Mouse (Mus musculus): ENCODE measurements around the gene Dcst1. TPM values are rescaled to one million over a fixed set of nuclear protein-coding genes. Genes with fewer than 3 reads are reported as not detected.

Gene Dcst1
- polyA plus RNA-seq (2012; rRNA removed), result 0.30 and 0.32 TPM in 2 replicates

DNA sequence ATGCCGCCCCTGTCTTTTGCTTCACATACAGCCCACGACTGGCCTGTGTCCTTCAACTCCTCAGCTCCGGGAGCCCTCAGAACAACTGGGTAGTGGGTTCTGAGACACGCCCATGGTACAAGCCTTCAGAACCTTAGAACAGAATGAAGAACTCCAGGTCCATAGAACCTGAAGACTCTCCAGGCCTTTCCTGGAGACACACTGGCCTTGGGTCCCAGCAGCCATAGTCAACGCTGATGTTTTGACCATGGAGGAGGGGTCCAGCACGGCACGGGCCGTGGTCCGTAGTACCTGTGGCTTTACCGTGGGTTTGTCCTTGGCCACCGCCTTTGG lies at the start of gene Dcst1:
TSS of gene Dcst1 (minus strand) at position 101 of the 333 bp plus-strand sequence.

DNA sequence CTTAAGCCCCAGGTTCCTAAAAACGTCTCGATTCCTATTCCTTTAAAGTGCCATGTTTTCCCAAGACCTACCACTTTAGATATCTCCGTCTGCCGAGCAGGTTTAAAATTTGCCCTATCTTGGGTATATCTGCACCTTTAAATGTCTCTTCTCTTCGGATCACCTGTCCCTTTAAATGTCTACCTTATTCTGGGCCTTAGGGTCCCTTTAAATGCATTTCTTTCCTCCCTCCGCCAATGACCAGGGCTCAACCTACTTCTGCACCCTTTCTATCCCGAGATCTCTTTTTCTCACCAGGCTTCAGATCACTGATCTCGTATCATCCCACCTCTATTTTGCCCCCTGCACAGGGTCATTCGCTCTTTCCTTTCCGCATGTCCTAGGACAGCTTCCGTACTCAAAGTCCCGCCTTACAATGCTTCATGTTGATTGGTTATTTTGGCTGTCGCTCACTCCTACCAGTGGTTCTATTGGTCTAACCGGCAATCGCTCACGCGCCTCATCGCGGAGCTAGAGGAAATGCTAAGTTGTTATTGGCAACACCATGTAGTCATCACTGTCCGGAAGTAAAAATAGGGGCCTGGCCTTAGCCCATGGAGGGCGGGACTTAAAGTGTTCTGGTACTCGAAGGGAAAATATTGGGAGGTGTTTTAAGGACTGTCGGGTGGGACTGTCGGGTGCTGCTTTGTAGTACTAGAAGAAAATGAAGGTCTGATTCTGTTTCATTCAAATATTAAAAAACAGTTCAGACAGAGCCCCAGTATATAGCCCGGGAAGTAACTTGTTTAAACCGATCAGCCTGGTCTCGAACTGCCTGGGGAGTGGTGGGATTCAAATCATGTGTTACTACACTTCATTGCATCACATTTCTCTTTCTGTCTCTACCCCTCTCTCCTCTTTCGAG lies 46.7 kb upstream of the Dcst1 start, which contains the start of gene Flad1:
TSS of gene Flad1 (minus strand) at position 381 of the 904 bp plus-strand sequence.

DNA sequence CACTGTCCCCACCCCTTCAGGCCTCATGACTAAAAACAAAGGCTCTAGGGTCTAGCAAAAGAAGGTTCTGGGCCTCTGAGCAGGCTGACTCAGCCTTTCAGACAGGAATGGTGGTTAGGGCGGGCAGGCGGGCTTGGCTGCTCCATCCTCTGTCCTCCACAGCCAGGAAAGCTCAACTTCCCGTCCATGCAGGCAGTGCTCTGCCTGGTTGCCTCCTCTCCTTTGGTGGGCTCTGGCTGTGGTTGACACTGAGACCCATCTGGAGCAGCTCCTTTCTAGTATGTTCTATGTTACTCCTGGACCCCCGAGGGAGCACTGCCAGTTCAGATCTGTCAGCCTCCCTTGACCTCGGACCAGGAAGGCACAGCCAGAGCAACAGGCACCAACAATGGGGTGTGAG lies 37.6 kb upstream of the Dcst1 start, which contains the start of gene Lenep:
TSS of gene Lenep (minus strand) at position 101 of the 400 bp plus-strand sequence.

DNA sequence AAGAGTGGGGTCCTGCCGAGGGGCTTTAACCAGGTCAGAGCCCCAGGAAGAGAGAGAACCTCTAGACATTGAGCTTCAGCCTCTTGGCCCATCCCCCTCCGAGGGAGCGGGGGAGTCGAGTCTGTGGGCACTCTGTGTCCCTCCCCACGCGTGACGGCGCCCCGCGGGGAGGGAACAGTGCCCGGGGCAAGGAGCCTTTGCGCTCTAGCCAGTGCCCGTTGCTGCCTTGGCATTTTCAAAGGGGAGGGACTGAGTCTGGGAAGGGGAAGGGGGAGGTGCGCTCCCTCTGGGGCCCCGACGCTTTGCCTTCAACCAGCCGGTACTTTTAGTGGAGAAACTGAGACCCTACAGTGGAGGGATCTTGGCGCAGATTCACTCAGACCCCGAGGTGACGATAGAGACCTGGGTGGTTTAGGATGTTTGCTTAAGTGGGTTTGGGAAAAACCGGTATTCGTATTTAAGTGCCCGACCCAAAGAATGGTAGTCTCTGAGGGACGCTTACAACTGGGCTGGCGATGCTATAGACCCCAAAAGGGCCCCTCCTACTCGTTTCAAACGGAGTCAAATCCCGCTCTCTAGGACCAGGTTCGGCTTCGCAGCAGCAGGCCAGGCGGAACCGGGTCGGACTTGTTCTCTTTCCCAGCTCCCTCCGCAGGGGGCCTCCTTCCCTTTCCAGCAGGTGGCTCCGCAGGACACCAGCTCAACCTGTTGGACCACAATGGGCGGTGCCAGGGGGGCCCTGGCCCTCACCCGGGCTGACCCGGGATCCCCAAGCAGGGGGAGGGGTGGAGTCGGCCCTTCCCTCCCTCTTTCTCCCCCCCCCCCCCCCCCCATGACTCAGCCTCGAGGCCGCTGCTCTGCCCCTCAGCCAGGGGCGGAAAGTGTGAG lies 29.2 kb upstream of the Dcst1 start, which contains the start of gene Zbtb7b:
TSS of gene Zbtb7b (minus strand) at position 771 of the 888 bp plus-strand sequence.

DNA sequence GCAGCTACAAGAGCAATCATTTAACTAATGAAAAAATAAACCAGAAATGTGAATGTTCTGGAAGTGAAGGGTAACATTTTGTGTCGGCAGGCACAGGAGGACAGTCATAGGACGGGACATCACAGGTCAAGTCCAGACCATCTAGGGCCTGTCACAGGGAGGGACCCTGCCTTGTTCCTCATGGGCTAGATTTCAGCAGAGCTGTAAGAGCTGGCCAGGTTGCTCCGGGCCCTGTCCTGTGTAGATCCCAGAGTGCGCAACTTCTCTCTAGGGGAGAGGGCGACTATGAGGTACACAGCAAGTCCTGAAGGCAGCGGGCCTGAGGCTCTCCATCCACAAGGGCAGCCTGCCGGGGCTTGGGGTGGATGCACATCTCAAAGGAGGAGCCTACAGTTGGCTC lies 3.4 kb downstream of the Dcst1 start, which contains the start of gene Dcst2:
TSS of gene Dcst2 (plus strand) at position 301 of the 400 bp plus-strand sequence.

DNA sequence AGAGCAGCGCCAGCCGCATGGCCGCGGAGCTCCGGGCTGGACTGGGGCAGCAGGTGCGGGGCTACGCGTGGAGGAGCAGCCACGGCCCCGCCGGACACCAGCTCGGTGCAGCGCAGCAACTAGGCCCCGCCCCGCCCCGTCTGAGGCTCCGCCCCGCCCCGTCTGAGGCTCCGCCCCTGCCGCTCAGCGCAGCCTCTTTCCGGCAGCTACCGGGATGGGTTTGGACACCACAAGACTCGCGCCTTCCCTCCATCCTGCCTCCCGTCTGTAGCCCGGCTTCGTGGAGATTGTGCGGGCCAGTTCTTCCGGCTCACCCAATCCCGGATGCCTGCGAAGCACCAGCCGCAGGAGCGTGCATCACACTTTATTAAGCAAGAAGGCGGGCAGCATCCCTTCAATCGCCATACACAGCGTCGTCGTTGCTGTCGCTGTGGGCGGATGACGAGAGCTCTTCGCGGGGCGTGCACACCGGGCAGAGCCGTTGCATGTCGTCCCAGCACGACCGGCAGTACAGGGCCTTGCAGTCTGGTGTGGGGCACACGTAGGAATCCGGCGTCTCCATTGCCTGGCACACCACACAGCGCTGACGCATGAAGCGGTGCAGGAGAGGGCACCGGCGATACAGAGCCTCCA lies 15.1 kb downstream of the Dcst1 start, which contains the start of gene Adam15:
TSS of gene Adam15 (minus strand) at position 128 of the 633 bp plus-strand sequence.

DNA sequence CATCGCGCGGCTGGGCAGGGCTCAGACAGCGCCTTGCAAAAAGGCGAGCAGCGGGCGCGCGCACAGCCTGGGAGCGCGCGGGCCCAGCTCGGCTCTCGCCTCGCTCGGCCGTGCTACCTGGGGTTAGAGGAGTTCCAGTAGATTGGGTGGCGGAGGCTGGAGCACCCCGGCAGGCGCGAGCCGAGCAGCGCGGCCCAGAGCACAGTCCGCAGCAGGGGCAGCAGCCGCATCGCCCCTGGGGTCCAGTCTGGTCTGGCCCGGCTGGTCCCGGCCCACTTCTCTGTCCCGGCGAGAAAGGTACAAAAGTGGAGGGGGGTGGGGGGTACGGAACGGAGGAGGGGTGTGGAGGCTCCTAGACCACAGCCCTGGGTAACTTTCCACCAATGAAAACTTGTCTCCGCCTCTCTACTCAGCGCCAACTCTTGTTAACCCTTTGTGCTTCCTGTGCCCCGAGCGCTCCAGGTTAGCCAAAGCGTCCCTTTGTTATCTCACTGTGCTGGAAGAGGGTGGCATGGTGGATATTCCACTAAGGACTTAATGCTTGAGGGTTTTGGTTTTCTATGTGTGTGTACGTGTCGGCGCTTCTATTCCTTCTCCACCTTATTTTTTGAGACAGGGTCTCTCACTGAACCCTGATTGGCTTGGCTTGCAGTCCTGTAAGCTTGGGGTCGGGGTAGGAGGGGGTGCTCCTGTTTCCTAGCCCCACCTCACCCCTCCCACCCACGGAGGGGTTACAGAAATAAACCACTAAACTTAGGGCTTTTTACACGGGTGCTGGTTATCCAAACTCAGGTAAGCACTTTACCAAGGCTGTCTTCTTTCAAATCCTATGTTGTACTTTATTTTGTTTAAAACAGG lies 27.1 kb downstream of the Dcst1 start, which contains the start of gene Efna4:
TSS of gene Efna4 (minus strand) at position 308 of the 858 bp plus-strand sequence.

DNA sequence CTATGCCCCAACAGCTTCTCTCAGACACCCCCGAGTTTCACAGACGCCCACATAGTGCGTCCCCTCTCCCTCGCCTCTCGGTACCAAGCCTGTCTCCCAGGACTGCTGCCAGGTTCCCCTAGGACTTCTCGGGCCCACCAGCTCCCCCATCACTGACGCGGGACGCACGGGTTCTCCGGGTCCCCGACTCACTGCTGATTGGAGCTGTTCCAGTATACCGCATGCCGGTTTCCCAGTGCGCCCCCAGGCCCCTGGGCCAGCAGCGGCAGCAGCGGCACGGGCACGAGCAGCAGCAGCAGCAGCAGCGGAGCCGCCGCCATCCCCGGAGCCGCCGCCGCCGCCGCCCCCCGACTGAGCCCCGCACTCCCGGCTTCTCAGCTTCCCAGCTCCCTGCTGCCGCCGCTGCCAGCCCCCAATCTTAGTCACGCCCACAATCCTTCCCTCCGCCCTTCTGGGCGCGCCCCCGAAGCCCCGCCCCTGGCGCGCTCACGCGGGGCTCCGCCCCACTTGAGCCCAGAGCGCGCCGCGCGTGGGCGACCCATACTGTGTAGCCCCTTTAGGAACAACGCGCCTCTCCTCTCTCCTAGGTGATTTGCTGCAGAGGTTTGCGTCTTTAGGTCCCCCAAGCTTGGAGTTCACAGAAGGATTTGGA lies 42.4 kb downstream of the Dcst1 start, which contains the start of gene Efna3:
TSS of gene Efna3 (minus strand) at position 452 of the 652 bp plus-strand sequence.

Other genes starting within 250 kb of the Dcst1 start
- 2.0 and 8.7 TPM in 2 replicates for gene Pklr, start 229.1 kb downstream of the Dcst1 start, polyA plus RNA-seq (2012; rRNA removed)
- gene Hcn3, start 205.1 kb downstream of the Dcst1 start, polyA plus RNA-seq (2012; rRNA removed), result 9.1 and 13.9 TPM in 2 replicates
- 89.7 and 99.3 TPM in 2 replicates for gene Clk2, start 200.5 kb downstream of the Dcst1 start, polyA plus RNA-seq (2012; rRNA removed)
- gene Scamp3, start 187.8 kb downstream of the Dcst1 start, polyA plus RNA-seq (2012; rRNA removed), result 154 and 183 TPM in 2 replicates
- gene Fam189b, start 182.1 kb downstream of the Dcst1 start, polyA plus RNA-seq (2012; rRNA removed), result 63.7 and 65.9 TPM in 2 replicates
- 61.5 and 89.3 TPM in 2 replicates for gene Gba, start 162.3 kb downstream of the Dcst1 start, polyA plus RNA-seq (2012; rRNA removed)
- 59.8 and 60.5 TPM in 2 replicates for gene Thbs3, start 150.1 kb downstream of the Dcst1 start, polyA plus RNA-seq (2012; rRNA removed)
- 229 and 256 TPM in 2 replicates for gene Mtx1, start 138.2 kb downstream of the Dcst1 start, polyA plus RNA-seq (2012; rRNA removed)
- 16.1 and 33.4 TPM in 2 replicates for gene Muc1, start 136.2 kb downstream of the Dcst1 start, polyA plus RNA-seq (2012; rRNA removed)
- gene Krtcap2, start 119.3 kb downstream of the Dcst1 start, polyA plus RNA-seq (2012; rRNA removed), result 267 and 351 TPM in 2 replicates
- gene Trim46, start 118.9 kb downstream of the Dcst1 start, polyA plus RNA-seq (2012; rRNA removed), result 16.5 and 20.5 TPM in 2 replicates
- 503 and 662 TPM in 2 replicates for gene Dpm3, start 105.9 kb downstream of the Dcst1 start, polyA plus RNA-seq (2012; rRNA removed)
- gene Slc50a1, start 94.7 kb downstream of the Dcst1 start, polyA plus RNA-seq (2012; rRNA removed), result 203 and 215 TPM in 2 replicates
- 43.0 and 48.2 TPM in 2 replicates for gene Efna1, start 84.1 kb downstream of the Dcst1 start, polyA plus RNA-seq (2012; rRNA removed)
- 1.9 and 5.0 TPM in 2 replicates for gene Efna3, start 42.3 kb downstream of the Dcst1 start, polyA plus RNA-seq (2012; rRNA removed)
- gene Efna4, start 27.2 kb downstream of the Dcst1 start, polyA plus RNA-seq (2012; rRNA removed), result 36.4 and 44.7 TPM in 2 replicates
- 179 and 187 TPM in 2 replicates for gene Adam15, start 15.3 kb downstream of the Dcst1 start, polyA plus RNA-seq (2012; rRNA removed)
- 0.23 and 0.62 TPM in 2 replicates for gene Dcst2, start 3.3 kb downstream of the Dcst1 start, polyA plus RNA-seq (2012; rRNA removed)
- 68.2 and 77.9 TPM in 2 replicates for gene Zbtb7b, start 29.5 kb upstream of the Dcst1 start, polyA plus RNA-seq (2012; rRNA removed)
- gene Lenep, start 37.5 kb upstream of the Dcst1 start, polyA plus RNA-seq (2012; rRNA removed), result 2.0 TPM in 1 of 2 replicates, not detected in the other
- gene Flad1, start 46.6 kb upstream of the Dcst1 start, polyA plus RNA-seq (2012; rRNA removed), result 34.7 and 49.3 TPM in 2 replicates
- gene Cks1b, start 53.1 kb upstream of the Dcst1 start, polyA plus RNA-seq (2012; rRNA removed), result 40.3 and 61.0 TPM in 2 replicates
- 116 and 134 TPM in 2 replicates for gene Shc1, start 53.2 kb upstream of the Dcst1 start, polyA plus RNA-seq (2012; rRNA removed)
- 179 and 285 TPM in 2 replicates for gene Pygo2, start 65.0 kb upstream of the Dcst1 start, polyA plus RNA-seq (2012; rRNA removed)
- gene Pbxip1, start 71.5 kb upstream of the Dcst1 start, polyA plus RNA-seq (2012; rRNA removed), result 80.0 and 83.8 TPM in 2 replicates
- 17.7 and 21.3 TPM in 2 replicates for gene Pmvk, start 89.3 kb upstream of the Dcst1 start, polyA plus RNA-seq (2012; rRNA removed)
- gene Kcnn3, start 154.9 kb upstream of the Dcst1 start, polyA plus RNA-seq (2012; rRNA removed), result 8.1 and 8.4 TPM in 2 replicates